Mouse (Mus musculus): Measurements from ENCODE around the gene Smarcal1. TPM values are rescaled to one million over a fixed set of nuclear protein-coding genes. Genes with fewer than 3 reads are reported as not detected.

Gene Smarcal1
- 42.0 and 53.6 TPM in 2 replicates for total RNA-seq (2014; rRNA removed)
- 19.1 and 19.7 TPM in 2 replicates for polyA plus RNA-seq (2015; fragmentation: Nextera tagmentation; extraction: Ambion mirVana)

DNA sequence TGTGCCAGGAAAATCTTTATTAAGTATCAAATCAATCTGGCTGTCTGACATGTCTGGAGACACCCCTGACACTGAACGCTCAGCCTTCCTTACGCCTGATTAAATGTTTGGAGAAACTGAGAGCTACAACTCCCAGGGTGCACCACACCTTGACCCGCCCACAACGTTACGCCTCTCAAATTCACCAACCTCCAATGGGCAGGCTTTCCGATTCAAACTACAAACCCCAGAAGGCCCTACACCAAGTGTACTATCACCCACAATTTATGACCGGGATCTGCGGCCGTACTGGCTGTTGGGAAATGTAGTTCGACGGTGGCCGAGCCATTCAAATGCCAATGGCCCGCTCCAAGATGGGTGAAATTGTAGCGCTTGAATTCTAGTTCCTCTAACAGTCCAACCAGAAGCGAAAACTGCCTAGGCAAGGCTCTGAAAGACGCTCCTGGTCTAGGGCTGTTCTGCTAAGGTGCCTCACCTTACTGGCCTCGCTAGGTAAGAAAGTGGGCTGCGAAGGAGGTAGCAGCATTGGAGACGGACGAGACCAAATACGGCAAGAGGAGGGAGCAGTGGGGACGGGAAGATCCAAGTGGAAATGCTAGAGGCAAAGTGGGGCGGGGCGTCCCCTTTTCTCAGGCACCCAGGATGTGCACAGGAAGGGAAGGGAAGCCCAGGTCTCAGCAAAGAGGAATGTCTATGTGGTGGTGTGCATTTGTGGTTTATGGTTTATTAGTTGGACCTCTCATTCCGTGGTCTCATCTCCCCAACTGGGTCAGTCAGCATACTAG lies at the start of gene Smarcal1:
Gene Smarcal1, plus strand, starts transcription at position 305 of the 785 bp plus-strand sequence.
- DNase-seq (ENCODE audit: low spot score): peak; percentile 98
- WGBS: 0% methylated on average over 25 of the region's 25 CpGs
- Histone ChIP-seq H3K9ac (replicated peaks; ENCODE audit: low read length) (peak within 1 kb of the TSS; percentile 67), H3K36me3 (ENCODE audit: insufficient read depth, low read length) (peaks cover 20% of the 10 kb centered on the region), H3K9me3 (ENCODE audit: low read length) (no peaks in the 10 kb centered on the region), H3K4me3 (ENCODE audit: low read length) (peak within 1 kb of the TSS; percentile 81), H3K4me2 (ENCODE audit: low read depth, low read length) (peak within 1 kb of the TSS; percentile 79), H3K4me1 (ENCODE audit: insufficient read depth, low read length) (peaks cover 7% of the 10 kb centered on the region), H3K27ac (peak within 1 kb of the TSS; percentile 93), H3K27me3 (ENCODE audit: insufficient read depth, low read length) (no peaks in the 10 kb centered on the region)
- peak; percentile 99 for ATAC-seq
- TF ChIP-seq CTCF (IDR thresholded peaks at IDR 0.05; ENCODE audit: low read depth): peak; percentile 17; the same call in 1 of the 2 replicates

DNA sequence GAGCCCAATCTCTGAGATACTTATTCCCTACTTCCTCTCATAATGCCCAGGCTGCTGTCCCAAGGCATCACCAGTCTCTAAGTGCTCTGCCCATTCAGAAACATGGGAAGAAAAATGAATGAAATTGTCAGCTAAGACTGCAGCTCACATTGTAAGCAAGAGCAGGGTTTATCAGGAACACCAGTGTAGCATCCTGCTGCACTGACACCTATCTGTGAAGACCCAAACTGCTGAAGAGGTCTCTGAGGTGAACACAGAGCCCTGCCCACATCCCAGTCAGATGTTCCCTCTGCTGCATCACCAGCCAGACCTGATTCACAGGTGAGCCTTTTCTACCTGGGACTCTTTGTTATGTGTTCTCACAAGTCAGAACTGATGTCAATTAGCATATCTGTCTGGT lies 49.6 kb upstream of the Smarcal1 start:
- DNase-seq (ENCODE audit: low spot score) (peak; percentile 47), ATAC-seq (peak; percentile 28; the same call in 1 of the 2 replicates)
- Histone ChIP-seq H3K4me2 (ENCODE audit: low read depth, low read length) (peak overlapping the region; percentile 57), H3K4me3 (ENCODE audit: low read length) (peak overlapping the region; percentile 61), H3K36me3 (ENCODE audit: insufficient read depth, low read length) (no peaks in the 10 kb centered on the region), H3K9ac (replicated peaks; ENCODE audit: low read length) (peak overlapping the region; percentile 38; the same call in 1 of the 2 replicates), H3K27ac (0 out of 2 replicates have a peak overlapping the region, but pooled peaks have one; percentile 8), H3K9me3 (ENCODE audit: low read length) (no peaks in the 10 kb centered on the region), H3K27me3 (ENCODE audit: insufficient read depth, low read length) (no peaks in the 10 kb centered on the region), H3K4me1 (ENCODE audit: insufficient read depth, low read length) (peaks cover 4% of the 10 kb centered on the region; the same call in 1 of the 2 replicates)
- peak; percentile 62 for TF ChIP-seq CTCF (IDR thresholded peaks at IDR 0.05; ENCODE audit: low read depth)

DNA sequence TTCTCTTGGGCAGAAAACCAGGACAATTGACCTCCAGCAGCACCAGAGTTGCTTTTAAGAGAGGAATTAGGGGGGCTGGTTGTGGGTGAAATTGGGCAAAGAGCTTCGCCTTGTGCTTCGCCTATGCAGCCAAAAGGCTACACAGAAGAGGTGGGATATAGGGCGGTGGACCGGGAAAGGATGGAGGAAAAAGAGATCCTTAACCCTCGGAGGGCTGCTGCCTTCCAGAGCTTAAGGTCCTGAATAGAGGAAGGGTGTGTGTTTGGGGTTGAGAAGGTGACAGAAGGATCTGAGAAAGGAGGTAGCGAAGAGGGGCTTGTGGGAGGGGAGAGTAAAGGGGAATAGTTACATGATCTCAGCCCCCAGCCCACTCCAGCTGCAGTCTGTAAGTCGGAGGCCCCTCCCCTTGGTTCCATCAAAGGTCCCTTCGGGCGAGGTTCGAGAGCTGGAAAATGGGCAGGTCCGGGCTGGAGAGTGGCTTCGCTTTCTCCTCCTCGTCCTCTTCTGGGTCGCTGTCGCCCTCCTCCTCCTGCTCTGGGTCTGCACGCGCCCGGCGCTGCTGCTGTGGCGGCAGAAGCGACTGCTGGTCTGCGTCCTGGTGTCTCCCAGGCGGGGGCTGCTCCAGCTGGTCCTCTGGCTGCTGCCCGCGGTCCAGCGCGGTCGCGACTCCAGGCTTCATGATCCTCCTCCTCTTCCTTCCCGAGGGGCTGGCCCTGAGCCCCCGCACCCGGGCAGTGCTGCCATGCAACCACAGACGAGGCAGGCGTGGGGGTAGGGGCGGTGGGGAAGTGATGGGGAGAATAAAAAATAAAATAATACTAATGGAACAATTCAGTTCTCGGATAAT lies 47.1 kb upstream of the Smarcal1 start:
- Histone ChIP-seq H3K27me3 (ENCODE audit: insufficient read depth, low read length) (no peaks in the 10 kb centered on the region), H3K9ac (replicated peaks; ENCODE audit: low read length) (peak overlapping the region; percentile 75), H3K36me3 (ENCODE audit: insufficient read depth, low read length) (no peaks in the 10 kb centered on the region), H3K27ac (peak overlapping the region; percentile 87), H3K4me2 (ENCODE audit: low read depth, low read length) (peak overlapping the region; percentile 57), H3K4me1 (ENCODE audit: insufficient read depth, low read length) (peaks cover 4% of the 10 kb centered on the region; the same call in 1 of the 2 replicates), H3K4me3 (ENCODE audit: low read length) (peak overlapping the region; percentile 61), H3K9me3 (ENCODE audit: low read length) (no peaks in the 10 kb centered on the region)
- under 1% methylated on average over 34 of the region's 36 CpGs for WGBS
- ATAC-seq: peak; percentile 69
- DNase-seq (ENCODE audit: low spot score): peak; percentile 66
- TF ChIP-seq CTCF (IDR thresholded peaks at IDR 0.05; ENCODE audit: low read depth): 0 out of 2 replicates have a peak, but pooled peaks have one; percentile 7

DNA sequence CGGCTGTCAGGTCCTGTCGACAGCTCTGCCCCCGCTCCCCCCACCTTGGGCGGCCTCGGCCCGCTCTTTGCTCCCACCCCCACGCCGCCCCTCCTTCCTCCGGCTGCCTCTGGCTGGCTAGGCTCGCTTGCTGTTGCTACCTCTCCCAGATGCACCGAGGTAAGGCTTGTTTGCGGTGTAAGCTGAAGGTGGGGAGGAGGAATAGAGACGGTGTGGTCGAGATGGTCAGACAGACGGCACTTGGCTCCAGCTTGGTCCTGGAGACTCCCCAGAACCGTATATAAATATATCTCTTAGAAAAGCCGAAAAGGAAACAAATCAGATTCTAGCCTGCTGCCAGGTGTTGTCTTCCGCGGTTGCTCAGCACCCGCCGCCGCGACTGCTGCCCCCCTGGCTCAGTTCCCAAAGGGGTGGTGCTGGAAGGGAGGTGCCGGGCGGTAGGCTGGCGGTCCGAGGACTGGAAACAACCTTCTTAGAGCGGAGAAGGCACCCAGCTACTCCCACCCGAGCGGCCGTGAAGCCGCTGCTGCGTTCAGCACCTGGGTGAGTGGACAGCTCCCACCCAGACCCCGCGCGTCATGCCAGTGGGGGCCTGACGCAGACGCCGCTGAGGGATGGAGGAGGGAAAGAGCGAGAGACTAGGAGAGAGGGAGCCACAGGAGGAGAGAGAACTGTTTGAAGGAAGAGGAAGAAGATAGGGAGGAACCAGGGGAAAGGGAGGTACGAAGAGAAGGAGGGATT lies 46.3 kb upstream of the Smarcal1 start, which contains the start of gene March4:
Gene March4, minus strand, starts transcription at position 320 of the 741 bp plus-strand sequence.
- H3K4me3 ChIP-seq (ENCODE audit: low read length): peak within 1 kb of the TSS; percentile 61
- H3K27ac ChIP-seq: peak within 1 kb of the TSS; percentile 87
- H3K9me3 ChIP-seq (ENCODE audit: low read length): no peaks in the 10 kb centered on the region
- H3K27me3 ChIP-seq (ENCODE audit: insufficient read depth, low read length): no peaks in the 10 kb centered on the region
- H3K36me3 ChIP-seq (ENCODE audit: insufficient read depth, low read length): no peaks in the 10 kb centered on the region
- TF ChIP-seq CTCF (IDR thresholded peaks at IDR 0.05; ENCODE audit: low read depth): no peak
- H3K9ac ChIP-seq (replicated peaks; ENCODE audit: low read length): peak within 1 kb of the TSS; percentile 75
- peak; percentile 79 for DNase-seq (ENCODE audit: low spot score)
- peaks cover 4% of the 10 kb centered on the region; the same call in 1 of the 2 replicates for H3K4me1 ChIP-seq (ENCODE audit: insufficient read depth, low read length)
- ATAC-seq: peak; percentile 81
- WGBS: under 1% methylated on average over 41 of the region's 41 CpGs
- peak within 1 kb of the TSS; percentile 57 for H3K4me2 ChIP-seq (ENCODE audit: low read depth, low read length)

DNA sequence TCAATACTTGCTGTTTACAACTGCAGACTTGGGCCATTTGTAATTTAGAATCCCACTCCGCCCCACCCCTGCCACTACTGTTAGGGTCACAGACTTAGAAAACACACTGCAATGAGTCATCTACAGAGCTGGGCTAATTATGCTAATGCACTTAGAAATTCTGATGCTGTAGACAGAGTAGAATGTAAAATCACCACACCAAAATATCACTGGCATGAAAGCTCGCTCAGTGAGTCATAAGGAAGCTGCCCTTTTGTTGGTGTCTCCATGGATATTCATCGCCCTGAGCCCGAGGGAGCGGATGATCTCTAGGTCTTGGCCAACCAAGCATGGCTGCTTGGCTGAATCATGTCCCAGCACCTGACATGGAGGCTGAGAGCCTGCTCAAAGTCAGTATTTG lies 44.8 kb upstream of the Smarcal1 start:
- peak overlapping the region; percentile 57 for H3K4me2 ChIP-seq (ENCODE audit: low read depth, low read length)
- TF ChIP-seq CTCF (IDR thresholded peaks at IDR 0.05; ENCODE audit: low read depth): no peak
- 51% methylated on average over 5 of the region's 5 CpGs for WGBS
- no peak overlapping the region for H3K9ac ChIP-seq (replicated peaks; ENCODE audit: low read length)
- ATAC-seq (no peak), DNase-seq (ENCODE audit: low spot score) (no peak)
- H3K36me3 ChIP-seq (ENCODE audit: insufficient read depth, low read length): no peaks in the 10 kb centered on the region
- H3K4me3 ChIP-seq (ENCODE audit: low read length): no peak overlapping the region
- no peaks in the 10 kb centered on the region for H3K27me3 ChIP-seq (ENCODE audit: insufficient read depth, low read length)
- H3K9me3 ChIP-seq (ENCODE audit: low read length): no peaks in the 10 kb centered on the region
- 0 out of 2 replicates have a peak overlapping the region, but pooled peaks have one; percentile 20 for H3K27ac ChIP-seq
- 0 out of 2 replicates have a peak, but pooled peaks cover 4% of the 10 kb centered on the region for H3K4me1 ChIP-seq (ENCODE audit: insufficient read depth, low read length)

DNA sequence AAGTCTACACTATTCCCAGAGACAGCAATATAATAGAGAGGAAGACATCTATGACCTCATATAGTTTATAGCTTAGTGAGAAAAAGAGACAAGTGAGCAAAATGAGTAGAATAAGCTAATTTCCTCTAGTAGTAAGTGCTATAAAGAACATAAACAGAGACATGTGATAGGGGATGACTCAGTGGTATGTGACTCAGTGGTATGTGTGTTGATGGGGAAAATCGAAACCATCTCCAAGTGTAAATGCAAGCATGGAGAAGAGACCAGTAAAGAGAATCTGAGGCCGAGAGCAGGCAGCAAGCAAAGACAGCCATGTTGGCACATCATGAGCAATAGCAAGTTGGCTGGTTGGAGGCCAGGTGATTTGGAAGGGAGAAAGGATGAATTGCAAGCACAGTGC lies 32.7 kb upstream of the Smarcal1 start:
- no peak for ATAC-seq
- WGBS: 88% methylated on average over 2 of the region's 2 CpGs
- H3K9ac ChIP-seq (replicated peaks; ENCODE audit: low read length): no peak overlapping the region
- no peak for DNase-seq (ENCODE audit: low spot score)
- no peaks in the 10 kb centered on the region for H3K27me3 ChIP-seq (ENCODE audit: insufficient read depth, low read length)
- no peaks in the 10 kb centered on the region for H3K9me3 ChIP-seq (ENCODE audit: low read length)
- H3K4me3 ChIP-seq (ENCODE audit: low read length): no peak overlapping the region
- no peaks in the 10 kb centered on the region for H3K36me3 ChIP-seq (ENCODE audit: insufficient read depth, low read length)
- no peak for TF ChIP-seq CTCF (IDR thresholded peaks at IDR 0.05; ENCODE audit: low read depth)
- no peaks in the 10 kb centered on the region for H3K4me1 ChIP-seq (ENCODE audit: insufficient read depth, low read length)
- H3K4me2 ChIP-seq (ENCODE audit: low read depth, low read length): no peak overlapping the region
- no peak overlapping the region for H3K27ac ChIP-seq

Data from hindbrain, postnatal 0 days (tissue).